Mouse (Mus musculus): ENCODE data around the gene Dsel.

Gene Dsel

DNA sequence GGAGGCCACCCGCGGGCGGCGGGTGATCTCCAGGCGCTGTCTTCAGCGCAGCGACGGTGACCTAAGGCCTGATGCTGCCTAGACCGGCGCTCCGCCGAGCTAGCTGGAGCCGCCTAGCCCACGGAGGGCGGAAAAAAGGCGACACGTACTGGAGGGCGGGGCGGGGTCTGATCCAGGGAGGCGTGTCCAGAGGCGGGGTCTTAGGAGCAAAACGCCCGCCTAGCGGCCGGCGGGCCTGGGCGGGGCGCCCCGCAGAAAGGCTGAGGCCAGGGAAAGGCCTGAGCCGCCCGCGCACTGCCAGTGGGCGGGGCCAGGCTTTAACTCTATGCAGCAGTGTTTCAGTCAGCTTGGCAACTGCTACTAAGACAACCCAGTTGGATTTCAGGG lies at the start of gene Dsel:
Gene Dsel (minus strand): TSS at position 140 of the 387 bp plus-strand sequence.
- in situ Hi-C loops (cut with MboI; ENCODE audit: low pct_unique_long_range_greater_than_20kb in 1 of 2, low sequenced_read_pairs in 2 of 2, unreplicated experiment in 1 of 2), result loop anchor here (5.0 to 25.0 kb wide), 2 partner anchors 513 to 523 kb away; no protein-coding TSS in a partner anchor

DNA sequence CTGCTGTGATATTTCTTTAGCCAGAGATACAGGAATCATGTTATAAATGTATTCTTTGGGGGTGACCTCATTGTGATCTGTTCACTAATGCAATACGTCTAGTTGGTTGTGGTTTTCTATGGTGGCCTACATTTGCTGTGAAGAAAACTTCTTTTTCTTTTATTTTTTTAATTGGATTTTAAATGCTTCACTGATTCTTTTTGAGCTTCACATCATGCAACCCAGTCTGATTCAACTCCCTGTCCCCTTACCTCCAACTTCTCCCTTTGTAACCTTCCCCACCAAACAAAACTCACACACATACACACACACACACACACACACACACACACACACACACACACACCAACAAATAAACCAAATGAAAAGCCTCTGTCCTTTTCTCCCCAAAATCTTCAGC lies 46.7 kb upstream of the Dsel start:
- in situ Hi-C loops (cut with MboI; ENCODE audit: low pct_unique_long_range_greater_than_20kb in 1 of 2, low sequenced_read_pairs in 2 of 2, unreplicated experiment in 1 of 2), result no loop called here

DNA sequence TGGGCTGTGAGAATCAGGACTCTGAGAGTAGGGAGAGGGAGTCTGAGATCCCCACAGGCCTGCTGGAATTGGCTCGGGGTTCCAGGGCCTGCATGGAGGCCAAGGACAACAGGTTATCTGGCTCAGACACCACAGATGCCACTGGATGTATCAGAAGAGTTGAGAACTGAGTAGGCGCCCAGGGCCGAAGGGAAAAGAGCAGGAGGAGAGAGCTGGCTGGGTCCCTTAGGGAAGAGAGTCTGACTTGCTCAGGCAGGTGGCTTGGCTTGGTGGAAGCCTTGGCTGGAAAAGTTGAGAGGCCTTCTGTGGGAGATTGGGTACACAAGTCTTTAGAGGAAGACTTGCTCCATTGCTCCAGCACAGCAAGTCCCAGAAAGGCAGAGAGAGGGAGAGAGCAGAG lies 18.6 kb upstream of the Dsel start:
- in situ Hi-C loops (cut with MboI; ENCODE audit: low pct_unique_long_range_greater_than_20kb in 1 of 2, low sequenced_read_pairs in 2 of 2, unreplicated experiment in 1 of 2), result no loop called here

DNA sequence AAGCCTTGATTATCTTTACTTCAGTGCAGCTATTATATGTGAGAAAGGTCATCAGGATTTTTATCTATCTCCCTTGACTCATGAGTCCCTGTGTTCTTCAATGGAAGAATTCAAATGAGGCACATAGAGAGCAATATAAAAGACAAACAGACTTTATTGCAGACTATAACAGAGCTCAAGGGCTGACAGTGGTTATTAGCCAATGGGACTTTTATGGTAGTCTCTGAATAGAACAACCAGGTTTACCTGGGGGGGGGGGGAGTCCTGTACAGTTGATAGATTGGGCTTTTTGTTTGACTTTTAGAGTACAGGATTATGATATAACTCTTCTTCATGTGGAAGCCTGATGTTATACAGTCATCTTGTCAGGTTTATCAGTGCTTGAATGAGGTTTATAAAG lies 11.1 kb upstream of the Dsel start:
- in situ Hi-C loops (cut with MboI; ENCODE audit: low pct_unique_long_range_greater_than_20kb in 1 of 2, low sequenced_read_pairs in 2 of 2, unreplicated experiment in 1 of 2), result no loop called here

DNA sequence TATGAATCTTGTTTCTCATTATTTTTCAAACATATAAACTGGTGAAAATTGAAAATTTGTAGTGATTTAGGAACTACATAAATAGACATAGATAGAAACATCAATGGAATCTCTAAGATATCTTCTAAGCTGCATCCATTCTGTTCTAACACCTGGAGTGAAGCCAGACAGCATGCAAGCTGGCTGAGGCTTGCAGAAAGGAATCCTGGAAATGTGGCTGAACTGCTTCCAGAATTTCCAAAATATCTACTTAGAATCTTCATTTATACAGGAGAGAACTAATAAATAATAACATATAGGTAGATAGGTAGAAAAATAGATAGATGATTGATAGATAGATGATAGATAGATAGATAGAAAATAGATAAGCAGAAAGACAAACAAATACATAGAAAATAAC lies 8.5 kb upstream of the Dsel start:
- in situ Hi-C loops (cut with MboI; ENCODE audit: low pct_unique_long_range_greater_than_20kb in 1 of 2, low sequenced_read_pairs in 2 of 2, unreplicated experiment in 1 of 2), result loop anchor here in 1 of 2 experiments (25.0 kb wide), 1 partner anchor 514 kb away; no protein-coding TSS in a partner anchor

DNA sequence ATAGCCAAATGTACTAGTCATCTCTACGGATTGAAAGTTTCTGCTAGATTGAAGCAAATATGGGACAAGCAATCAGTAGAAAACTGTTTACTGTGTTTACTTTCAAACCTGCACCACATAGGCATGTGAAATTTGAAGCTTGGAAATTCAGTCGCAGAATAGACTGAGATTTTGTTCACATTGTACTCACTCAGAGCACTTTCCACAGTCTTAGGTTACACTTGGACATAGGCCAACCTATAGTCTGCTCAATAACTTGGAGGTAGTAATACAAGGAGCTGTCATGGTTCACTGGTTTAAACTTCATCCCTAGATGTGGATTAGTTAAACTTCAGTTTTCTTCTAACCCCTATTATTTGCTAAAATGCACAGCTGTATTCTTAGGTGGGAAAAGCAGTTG lies 749 bp upstream of the Dsel start:
- in situ Hi-C loops (cut with MboI; ENCODE audit: low pct_unique_long_range_greater_than_20kb in 1 of 2, low sequenced_read_pairs in 2 of 2, unreplicated experiment in 1 of 2), result loop anchor here in 1 of 2 experiments (25.0 kb wide), 1 partner anchor 522 kb away; no protein-coding TSS in a partner anchor

DNA sequence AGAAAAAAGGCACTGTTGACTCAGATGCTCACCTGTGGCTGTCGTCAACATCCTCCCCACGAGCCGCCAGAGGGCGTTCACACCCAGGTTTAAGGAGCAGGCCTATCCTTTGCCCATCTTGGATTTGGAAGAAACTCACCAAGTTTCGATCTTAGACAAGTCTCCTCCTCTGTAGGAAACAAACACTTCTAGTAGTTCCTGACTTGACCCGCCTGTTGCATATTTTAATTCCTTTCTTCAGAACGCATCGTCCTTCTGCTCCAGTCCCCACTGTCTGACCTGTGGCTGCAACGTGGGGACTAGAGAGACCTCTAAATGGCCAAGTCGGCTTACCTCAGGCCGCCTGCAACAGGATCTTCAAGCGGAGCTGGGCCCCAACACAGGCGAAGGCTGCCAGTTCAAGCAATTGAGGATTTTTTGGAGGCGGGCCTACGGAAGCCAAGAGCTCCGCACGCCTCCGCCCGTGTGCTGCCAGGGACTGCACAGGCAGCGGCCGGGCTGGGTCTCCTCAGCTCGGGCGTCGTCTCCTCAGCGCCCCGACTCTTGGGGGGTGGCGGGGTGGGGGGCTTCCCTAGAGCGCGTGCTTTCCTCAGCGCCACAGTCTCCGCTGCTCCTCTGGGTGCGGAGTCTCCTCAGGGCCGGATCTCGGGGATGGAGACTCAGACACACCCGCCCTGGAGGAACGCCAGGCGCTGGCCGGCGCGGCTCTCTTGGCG lies 497 bp downstream of the Dsel start:
- in situ Hi-C loops (cut with MboI; ENCODE audit: low pct_unique_long_range_greater_than_20kb in 1 of 2, low sequenced_read_pairs in 2 of 2, unreplicated experiment in 1 of 2), result loop anchor here (5.0 to 25.0 kb wide), 2 partner anchors 513 to 523 kb away; no protein-coding TSS in a partner anchor

DNA sequence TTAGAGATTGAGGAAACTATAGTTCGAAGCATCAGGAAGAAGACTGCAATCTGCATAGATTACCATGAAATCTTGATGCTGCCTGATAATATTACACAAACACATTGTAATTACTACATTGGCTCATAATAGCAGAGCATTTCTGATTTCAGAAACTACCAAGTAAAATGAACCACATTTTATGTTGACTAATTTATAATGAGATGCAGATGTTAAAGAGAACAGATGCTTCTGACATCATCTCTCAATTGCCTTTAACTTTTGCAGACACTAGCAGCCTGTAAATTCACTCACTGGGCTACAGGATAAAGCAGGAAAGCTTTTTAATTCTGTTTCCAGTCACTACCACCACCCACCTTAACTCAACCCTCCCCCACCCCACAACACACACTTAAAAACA lies 6.9 kb downstream of the Dsel start:
- in situ Hi-C loops (cut with MboI; ENCODE audit: low pct_unique_long_range_greater_than_20kb in 1 of 2, low sequenced_read_pairs in 2 of 2, unreplicated experiment in 1 of 2), result loop anchor here in 1 of 2 experiments (25.0 kb wide), 1 partner anchor 529 kb away; no protein-coding TSS in a partner anchor

DNA sequence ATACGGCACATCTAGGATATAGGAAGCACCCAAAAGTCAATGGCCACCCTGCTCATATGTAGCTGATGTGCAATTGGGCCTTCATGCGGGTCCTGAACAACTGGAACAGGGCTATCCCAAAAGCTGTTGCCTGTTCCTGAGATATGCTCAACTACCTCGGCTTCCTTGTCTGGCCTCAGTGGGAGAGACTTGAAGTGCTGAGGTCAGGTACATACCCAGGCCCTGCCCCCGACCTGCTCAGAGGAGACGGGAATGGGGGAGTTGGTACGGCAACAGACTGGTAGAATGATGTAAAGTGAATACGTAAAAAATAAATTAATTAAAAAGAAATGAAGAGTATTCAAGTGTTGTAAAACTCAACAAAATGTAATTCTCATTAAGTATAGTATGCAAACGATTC lies 12.3 kb downstream of the Dsel start:
- in situ Hi-C loops (cut with MboI; ENCODE audit: low pct_unique_long_range_greater_than_20kb in 1 of 2, low sequenced_read_pairs in 2 of 2, unreplicated experiment in 1 of 2), result loop anchor here in 1 of 2 experiments (25.0 kb wide), 1 partner anchor 535 kb away; no protein-coding TSS in a partner anchor

DNA sequence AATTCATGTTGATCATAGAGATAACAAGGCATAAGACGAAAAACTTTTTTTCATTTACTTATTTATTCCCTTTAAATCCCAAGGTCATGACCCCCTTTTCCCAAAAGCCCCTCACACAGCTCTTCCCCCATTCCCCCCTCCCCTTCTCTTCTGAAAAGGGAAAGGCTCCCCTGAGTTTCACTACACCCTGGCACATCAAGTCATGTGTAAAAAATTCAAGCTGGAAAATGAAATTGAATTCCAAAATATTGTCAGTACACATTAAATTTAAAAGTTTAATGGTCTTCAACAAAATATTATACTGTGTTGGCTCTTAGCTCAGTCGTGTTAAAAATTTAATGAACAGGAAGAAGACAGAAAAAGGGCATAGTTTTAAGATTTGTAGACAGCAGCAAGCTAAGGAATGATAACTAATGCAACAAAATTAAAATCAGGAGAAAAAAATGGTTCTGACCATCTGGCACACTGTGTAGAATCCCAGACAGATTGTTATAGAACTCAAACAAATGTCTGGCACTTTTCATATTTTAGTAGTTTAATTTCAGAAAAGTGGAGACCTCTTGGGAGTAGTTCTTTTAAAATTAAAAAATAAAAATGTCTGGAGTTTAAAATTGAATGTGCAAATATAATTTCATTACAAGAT lies 31.0 kb downstream of the Dsel start:
- in situ Hi-C loops (cut with MboI; ENCODE audit: low pct_unique_long_range_greater_than_20kb in 1 of 2, low sequenced_read_pairs in 2 of 2, unreplicated experiment in 1 of 2), result no loop called here
